Mouse (Mus musculus) small intestine, adult 2 months (tissue): ENCODE data around the gene Sec14l5. TPM values are rescaled to one million over a fixed set of nuclear protein-coding genes. Genes with fewer than 3 reads are reported as not detected.

Experiments used
- H3K27ac ChIP-seq: fragments of 200-500 bp; 2 replicates; pipeline ENCODE4 v1.5.1; 2012; ENCODE audit warnings: low read depth, low read length, control low read depth, inconsistent platforms; ENCODE audit not compliant: insufficient read depth
- H3K27me3 ChIP-seq: fragments of 200-500 bp; 2 replicates; pipeline ENCODE4 v1.6.1; 2012; ENCODE audit warnings: mild to moderate bottlenecking, moderate library complexity, low read length, inconsistent platforms; ENCODE audit not compliant: control insufficient read depth, insufficient read depth
- H3K36me3 ChIP-seq: fragments of 200-500 bp; 2 replicates; pipeline ENCODE4 v1.6.1; 2012; ENCODE audit warnings: mild to moderate bottlenecking, low read length, control low read depth, inconsistent platforms; ENCODE audit not compliant: control insufficient read depth, insufficient read depth
- H3K4me1 ChIP-seq: fragments of 200-500 bp; 2 replicates; pipeline ENCODE4 v1.6.1; 2012; ENCODE audit warnings: low read length, inconsistent platforms, mixed read lengths; ENCODE audit not compliant: control insufficient read depth, insufficient read depth, insufficient read length
- H3K4me3 ChIP-seq: fragments of 200-500 bp; 2 replicates; pipeline ENCODE4 v1.5.1; 2012; ENCODE audit warnings: low read depth, mild to moderate bottlenecking, control low read depth, inconsistent platforms, low read length, moderate library complexity
- CTCF ChIP-seq: fragments of 200-500 bp; IDR thresholded peaks from 2 replicates; pipeline ENCODE4 v1.5.1; 2012; ENCODE audit warnings: low read depth, mild to moderate bottlenecking, control low read depth, inconsistent platforms, low read length, moderate library complexity, mixed read lengths; ENCODE audit not compliant: insufficient replicate concordance, insufficient read length; ENCODE audit errors: extremely low read depth
- POLR2A ChIP-seq: fragments of 200-500 bp; IDR thresholded peaks from 2 replicates; pipeline ENCODE4 v1.6.1; 2012; ENCODE audit warnings: low read depth, mild to moderate bottlenecking, control low read depth, inconsistent platforms, low read length, moderate library complexity
- WGBS: fragments of 180-500 bp; shearing (Covaris S2); methylation state at CpG from one replicate; pipeline ENCODE4 v1.1.7; 2018; 5-methylcytosine and 5-hydroxymethylcytosine counted together
- polyA plus RNA-seq: library from polyadenylated mRNA; depleted of rRNA; stranded (reverse); fragments of >200 nt; gene quantifications from 2 replicates; pipeline ENCODE4 v1.2.3, GENCODE M21; 2012; rRNA removed

Sec14l5 gene
- polyA plus RNA-seq, result 0.08 TPM in 1 of 2 replicates, not detected in the other

GRCm38 (mm10) chr16:5147037-5147385 lies at the start of gene Sec14l5:
Sec14l5 (plus strand) TSS chr16:5147109.
- Histone ChIP-seq H3K4me3 (peak within 1 kb of the TSS; percentile 61), H3K27ac (no peak within 1 kb of the TSS), H3K4me1 (peaks cover 2% of the 10 kb centered on the region), H3K27me3 (no peaks in the 10 kb centered on the region), H3K36me3 (no peaks in the 10 kb centered on the region)
- 7% methylated on average over 13 of the region's 13 CpGs for WGBS
- TF ChIP-seq POLR2A (peak; percentile 14; the same call in 1 of the 2 replicates), CTCF (no peak)

- WGBS, result 71% methylated on average over 6 of the region's 6 CpGs
These were observed 45.9 kb upstream of the Sec14l5 start for GRCm38 (mm10) chr16:5101000-5101399.

GRCm38 (mm10) chr16:5109877-5110276 lies 37.0 kb upstream of the Sec14l5 start:
- Histone ChIP-seq H3K27ac (no peak overlapping the region), H3K4me1 (peaks cover 2% of the 10 kb centered on the region; the same call in 1 of the 2 replicates), H3K4me3 (no peak overlapping the region), H3K36me3 (no peaks in the 10 kb centered on the region), H3K27me3 (no peaks in the 10 kb centered on the region)
- 46% methylated on average over 7 of the region's 7 CpGs for WGBS
- TF ChIP-seq CTCF (no peak), POLR2A (no peak)

More at GRCm38 (mm10) chr16:5101000-5101399, 45.9 kb upstream of the Sec14l5 start:
- Histone ChIP-seq H3K36me3 (no peaks in the 10 kb centered on the region), H3K4me3 (no peak overlapping the region), H3K4me1 (no peaks in the 10 kb centered on the region), H3K27me3 (no peaks in the 10 kb centered on the region), H3K27ac (no peak overlapping the region)
- no peak for TF ChIP-seq CTCF

- Histone ChIP-seq H3K36me3 (no peaks in the 10 kb centered on the region), H3K27me3 (no peaks in the 10 kb centered on the region), H3K4me1 (peaks cover 2% of the 10 kb centered on the region; the same call in 1 of the 2 replicates), H3K27ac (no peak overlapping the region), H3K4me3 (no peak overlapping the region)
- WGBS, result 94% methylated on average over 3 of the region's 3 CpGs
- TF ChIP-seq CTCF (no peak), POLR2A (no peak)
These were observed 35.9 kb upstream of the Sec14l5 start for GRCm38 (mm10) chr16:5111021-5111420.

GRCm38 (mm10) chr16:5113002-5113550 lies 33.8 kb upstream of the Sec14l5 start:
- H3K36me3 ChIP-seq, result no peaks in the 10 kb centered on the region
- H3K4me3 ChIP-seq, result no peak overlapping the region
- WGBS, result 67% methylated on average over 4 of the region's 4 CpGs
- TF ChIP-seq POLR2A, result no peak
- H3K4me1 ChIP-seq, result peaks cover 2% of the 10 kb centered on the region; the same call in 1 of the 2 replicates
- H3K27ac ChIP-seq, result no peak overlapping the region
- H3K27me3 ChIP-seq, result no peaks in the 10 kb centered on the region

- Histone ChIP-seq H3K4me3 (no peak overlapping the region), H3K27ac (no peak overlapping the region), H3K27me3 (no peaks in the 10 kb centered on the region), H3K4me1 (peaks cover 2% of the 10 kb centered on the region; the same call in 1 of the 2 replicates), H3K36me3 (no peaks in the 10 kb centered on the region)
- TF ChIP-seq CTCF, result no peak
- TF ChIP-seq POLR2A, result no peak
- 76% methylated on average over 2 of the region's 2 CpGs for WGBS
These were observed 33.3 kb upstream of the Sec14l5 start for GRCm38 (mm10) chr16:5113582-5113981.

- H3K4me3 ChIP-seq, result no peak overlapping the region
- peaks cover 12% of the 10 kb centered on the region for H3K4me1 ChIP-seq
- no peak overlapping the region for H3K27ac ChIP-seq
- WGBS, result 56% methylated on average over 4 of the region's 4 CpGs
- no peaks in the 10 kb centered on the region for H3K27me3 ChIP-seq
- H3K36me3 ChIP-seq, result no peaks in the 10 kb centered on the region
- TF ChIP-seq POLR2A (no peak), CTCF (no peak)
These were observed 27.5 kb upstream of the Sec14l5 start for GRCm38 (mm10) chr16:5119385-5119784.
